Mouse (Mus musculus): ENCODE results near the gene Lrg1.

- TF ChIP-seq POLR2A (IDR thresholded peaks at IDR 0.05; ENCODE audit: low read depth, low read length) (no peak), CTCF (conservative IDR thresholded peaks at IDR 0.05; ENCODE audit: insufficient read depth, insufficient read length, low read depth, low read length) (no peak)
Observed at GRCm38 (mm10) chr17:56100811-56101210, 21.0 kb downstream of the Lrg1 start.
